Mouse (Mus musculus) limb, embryonic 11.5 days (tissue): ENCODE results near the gene Clip3. TPM values are rescaled to one million over a fixed set of nuclear protein-coding genes. Genes with fewer than 3 reads are reported as not detected.
A peak's percentile ranks its signal among the peaks of the same experiment; 100 is the strongest.

Source experiments
- ATAC-seq: fragments of 200-750 bp; cut with Nextera tagmentation; 2 replicates; pipeline ENCODE4 v1.8.0; 2017; ENCODE audit warnings: low read depth; ENCODE audit not compliant: insufficient number of reproducible peaks, low FRiP score, low TSS enrichment
- DNase-seq: peaks from one replicate; pipeline ENCODE4 v3.0.0-alpha.2; 2015; ENCODE audit warnings: low spot score
- H3K27ac ChIP-seq: fragments of 300-500 bp; sonication (generic); replicated peaks from 2 replicates; pipeline ENCODE4 v1.5.1; 2014; ENCODE audit warnings: low read depth, mild to moderate bottlenecking, low read length
- H3K27me3 ChIP-seq: fragments of 300-500 bp; sonication (generic); 2 replicates; pipeline ENCODE4 v1.6.1; 2014; ENCODE audit warnings: mild to moderate bottlenecking, low read length, mixed read lengths; ENCODE audit not compliant: control insufficient read depth, insufficient read depth
- H3K36me3 ChIP-seq: fragments of 300-500 bp; sonication (generic); 2 replicates; pipeline ENCODE4 v1.6.1; 2014; ENCODE audit warnings: mild to moderate bottlenecking, low read length, moderate library complexity, mixed read lengths; ENCODE audit not compliant: control insufficient read depth, insufficient read depth
- H3K4me1 ChIP-seq: fragments of 300-500 bp; sonication (generic); 2 replicates; pipeline ENCODE4 v1.6.1; 2014; ENCODE audit warnings: low read length, mixed read lengths; ENCODE audit not compliant: control insufficient read depth, insufficient read depth
- H3K4me2 ChIP-seq: fragments of 300-500 bp; sonication (generic); 2 replicates; pipeline ENCODE4 v1.6.1; 2014; ENCODE audit warnings: low read depth, mild to moderate bottlenecking, moderate library complexity; ENCODE audit not compliant: severe bottlenecking
- H3K4me3 ChIP-seq: fragments of 300-500 bp; sonication (generic); 2 replicates; pipeline ENCODE4 v1.5.1; 2014; ENCODE audit warnings: low read depth, low read length
- H3K9ac ChIP-seq: fragments of 300-500 bp; sonication (generic); 2 replicates; pipeline ENCODE4 v1.6.1; 2014; ENCODE audit warnings: mild to moderate bottlenecking, low read length
- H3K9me3 ChIP-seq: fragments of 300-500 bp; sonication (generic); 2 replicates; pipeline ENCODE4 v1.6.1; 2016; ENCODE audit warnings: low read length; ENCODE audit not compliant: control insufficient read depth
- WGBS: fragments of 180-500 bp; shearing (Covaris S2); extraction: QIAGEN DNeasy Blood & Tissue Kit; methylation state at CpG from one replicate; pipeline ENCODE4 v1.1.7; 2014; 5-methylcytosine and 5-hydroxymethylcytosine counted together
- polyA plus RNA-seq: library from polyadenylated mRNA; unstranded; fragments of >200 nt; fragmentation: Nextera tagmentation; extraction: Ambion mirVana; gene quantifications from 2 replicates; pipeline ENCODE4 v1.2.1, GENCODE M21; 2014

Clip3 gene
- polyA plus RNA-seq, 1 experiment from 2014 or later = 70.0 TPM

DNA sequence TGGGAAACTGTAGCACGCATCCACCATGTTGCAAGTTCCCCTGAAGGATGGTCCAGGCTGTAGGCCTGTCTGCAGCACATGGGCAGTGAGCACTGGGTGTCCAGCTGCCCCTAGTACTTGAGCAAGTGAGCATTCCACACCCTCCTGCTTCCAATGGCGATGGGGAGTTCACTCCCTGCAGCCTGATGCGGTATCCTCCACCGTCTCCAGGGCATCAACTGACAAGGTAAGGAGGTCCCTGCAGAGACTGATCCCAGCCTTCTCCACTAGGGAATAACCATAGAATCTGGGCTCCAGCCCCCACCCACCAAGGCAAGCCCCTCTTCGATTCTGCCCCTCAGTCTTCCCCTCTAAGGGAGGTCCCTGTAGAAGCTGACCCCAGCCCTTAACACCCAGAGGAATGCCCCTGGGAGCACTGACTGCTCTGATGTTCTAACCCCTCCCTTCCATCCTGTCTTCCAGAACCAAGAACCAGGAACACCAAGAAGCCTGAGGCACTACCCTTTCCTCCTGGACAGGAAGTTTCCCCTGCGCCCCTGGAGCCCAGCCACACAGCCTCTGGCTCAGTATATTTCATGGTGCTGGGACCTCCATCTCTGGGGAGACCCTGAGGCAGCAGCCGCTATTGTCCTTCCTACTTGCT, 2.3 kb upstream of the Clip3 start:
- 0 out of 2 replicates have a peak overlapping the region, but pooled peaks have one; percentile 36 for H3K27ac ChIP-seq
- ATAC-seq (no peak), DNase-seq (no peak)
- H3K4me1 ChIP-seq = peaks cover 6% of the 10 kb centered on the region; the same call in 1 of the 2 replicates
- H3K9ac ChIP-seq = no peak overlapping the region
- 71% methylated on average over 7 of the region's 7 CpGs for WGBS
- H3K36me3 ChIP-seq = no peaks in the 10 kb centered on the region
- no peak overlapping the region; the same call in 1 of the 2 replicates for H3K4me2 ChIP-seq
- no peaks in the 10 kb centered on the region for H3K27me3 ChIP-seq
- no peak overlapping the region for H3K4me3 ChIP-seq
- H3K9me3 ChIP-seq = no peaks in the 10 kb centered on the region

- Histone ChIP-seq H3K4me1 (peaks cover 6% of the 10 kb centered on the region; the same call in 1 of the 2 replicates), H3K4me2 (no peak overlapping the region; the same call in 1 of the 2 replicates), H3K9me3 (no peaks in the 10 kb centered on the region), H3K4me3 (no peak overlapping the region), H3K27me3 (no peaks in the 10 kb centered on the region), H3K9ac (no peak overlapping the region), H3K27ac (0 out of 2 replicates have a peak overlapping the region, but pooled peaks have one; percentile 36), H3K36me3 (no peaks in the 10 kb centered on the region; the same call in 1 of the 2 replicates)
- WGBS = 63% methylated on average over 10 of the region's 10 CpGs
- ATAC-seq = peak; percentile 67
- DNase-seq = peak; percentile 58
Observed at GRCm38 (mm10) chr7:30289714-30290399, 1.7 kb upstream of the Clip3 start.

GRCm38 (mm10) chr7:30293795-30294194, 2.3 kb downstream of the Clip3 start:
- 85% methylated on average over 13 of the region's 13 CpGs for WGBS
- Histone ChIP-seq H3K36me3 (peaks cover 5% of the 10 kb centered on the region; the same call in 1 of the 2 replicates), H3K9ac (no peak overlapping the region), H3K4me3 (no peak overlapping the region), H3K4me2 (no peak overlapping the region), H3K9me3 (no peaks in the 10 kb centered on the region), H3K27me3 (no peaks in the 10 kb centered on the region), H3K27ac (no peak overlapping the region), H3K4me1 (peaks cover 6% of the 10 kb centered on the region; the same call in 1 of the 2 replicates)
- ATAC-seq (no peak), DNase-seq (no peak)

GRCm38 (mm10) chr7:30294296-30294695, 2.8 kb downstream of the Clip3 start:
- Histone ChIP-seq H3K4me1 (peaks cover 6% of the 10 kb centered on the region; the same call in 1 of the 2 replicates), H3K4me3 (no peak overlapping the region), H3K27ac (no peak overlapping the region), H3K9ac (no peak overlapping the region), H3K27me3 (no peaks in the 10 kb centered on the region), H3K36me3 (peaks cover 5% of the 10 kb centered on the region; the same call in 1 of the 2 replicates), H3K4me2 (no peak overlapping the region), H3K9me3 (no peaks in the 10 kb centered on the region)
- ATAC-seq (no peak), DNase-seq (no peak)
- WGBS = 86% methylated on average over 5 of the region's 5 CpGs

- Histone ChIP-seq H3K4me1 (peaks cover 3% of the 10 kb centered on the region; the same call in 1 of the 2 replicates), H3K36me3 (peaks cover 8% of the 10 kb centered on the region; the same call in 1 of the 2 replicates), H3K27ac (no peak overlapping the region), H3K9me3 (no peaks in the 10 kb centered on the region), H3K4me2 (no peak overlapping the region), H3K9ac (no peak overlapping the region), H3K4me3 (no peak overlapping the region), H3K27me3 (no peaks in the 10 kb centered on the region)
- 75% methylated on average over 10 of the region's 10 CpGs for WGBS
- DNase-seq = no peak
- ATAC-seq = no peak
Observed at GRCm38 (mm10) chr7:30295103-30295502, 3.6 kb downstream of the Clip3 start.

- Histone ChIP-seq H3K27me3 (no peaks in the 10 kb centered on the region), H3K27ac (no peak overlapping the region), H3K4me1 (no peaks in the 10 kb centered on the region), H3K9me3 (no peaks in the 10 kb centered on the region), H3K36me3 (peaks cover 13% of the 10 kb centered on the region; the same call in 1 of the 2 replicates), H3K9ac (no peak overlapping the region), H3K4me2 (no peak overlapping the region), H3K4me3 (no peak overlapping the region)
- DNase-seq = no peak
- ATAC-seq = no peak
- 90% methylated on average over 15 of the region's 15 CpGs for WGBS
Observed at GRCm38 (mm10) chr7:30296816-30297215, 5.3 kb downstream of the Clip3 start.

- ATAC-seq = no peak
- H3K27me3 ChIP-seq = no peaks in the 10 kb centered on the region
- no peak overlapping the region for H3K9ac ChIP-seq
- WGBS = 83% methylated on average over 16 of the region's 16 CpGs
- H3K4me2 ChIP-seq = no peak overlapping the region
- no peaks in the 10 kb centered on the region for H3K9me3 ChIP-seq
- H3K27ac ChIP-seq = no peak overlapping the region
- no peak for DNase-seq
- H3K36me3 ChIP-seq = peaks cover 17% of the 10 kb centered on the region; the same call in 1 of the 2 replicates
- no peak overlapping the region for H3K4me3 ChIP-seq
- no peaks in the 10 kb centered on the region for H3K4me1 ChIP-seq
Observed at GRCm38 (mm10) chr7:30297266-30297665, 5.7 kb downstream of the Clip3 start.

DNA sequence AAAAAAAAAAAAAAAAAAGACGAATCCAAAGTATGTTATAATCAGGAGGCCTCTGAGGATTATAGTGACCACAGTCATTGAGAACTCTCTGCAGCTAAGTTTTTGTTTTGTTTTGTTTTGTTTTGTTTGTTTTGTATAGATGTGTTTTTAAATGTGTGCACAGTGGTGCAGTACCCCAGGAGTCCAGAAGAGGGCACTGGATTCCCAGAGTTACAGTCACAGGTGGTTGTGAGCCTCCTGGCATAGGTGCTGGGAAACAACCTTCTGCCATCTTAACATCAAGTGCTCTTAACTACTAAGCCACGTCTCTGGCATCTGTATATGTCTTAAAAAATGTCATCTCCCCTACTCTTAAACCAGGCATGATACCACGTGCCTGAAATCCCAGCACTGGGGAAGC, 9.4 kb downstream of the Clip3 start:
- no peak overlapping the region for H3K4me2 ChIP-seq
- H3K4me3 ChIP-seq = no peak overlapping the region
- no peaks in the 10 kb centered on the region for H3K27me3 ChIP-seq
- ATAC-seq = no peak
- no peaks in the 10 kb centered on the region for H3K4me1 ChIP-seq
- WGBS = 65% methylated on average over 2 of the region's 3 CpGs
- peaks cover 28% of the 10 kb centered on the region for H3K36me3 ChIP-seq
- no peak overlapping the region for H3K27ac ChIP-seq
- H3K9ac ChIP-seq = no peak overlapping the region
- no peaks in the 10 kb centered on the region for H3K9me3 ChIP-seq
- DNase-seq = peak; percentile 69
